Mouse (Mus musculus): ENCODE results near the gene Hs6st1.

Hs6st1 gene

GRCm38 (mm10) chr1:36064861-36065760, 3.1 kb upstream of the Hs6st1 start:
- peak; percentile 92 to 94 for DNase-seq (ENCODE audit: low spot score in 2 of 2)

- no peak for DNase-seq (ENCODE audit: low spot score in 2 of 2)
Measured at GRCm38 (mm10) chr1:36065761-36066150, 2.4 kb upstream of the Hs6st1 start.

- DNase-seq (ENCODE audit: low spot score in 2 of 2), result no peak
Measured at GRCm38 (mm10) chr1:36066216-36066980, 1.8 kb upstream of the Hs6st1 start.

GRCm38 (mm10) chr1:36067201-36067600, 999 bp upstream of the Hs6st1 start:
- no peak for DNase-seq (ENCODE audit: low spot score in 2 of 2)

GRCm38 (mm10) chr1:36067611-36068010, 589 bp upstream of the Hs6st1 start:
- no peak for DNase-seq (ENCODE audit: low spot score in 2 of 2)

- peak; percentile 60 to 66 for DNase-seq (ENCODE audit: low spot score in 2 of 2)
Measured at GRCm38 (mm10) chr1:36068531-36069120, 426 bp downstream of the Hs6st1 start.

- peak; percentile 54 to 59 for DNase-seq (ENCODE audit: low spot score in 2 of 2)
Measured at GRCm38 (mm10) chr1:36069291-36069771, 1.1 kb downstream of the Hs6st1 start.

GRCm38 (mm10) chr1:36070190-36070589, 2.0 kb downstream of the Hs6st1 start:
- DNase-seq (ENCODE audit: low spot score in 2 of 2), result no peak

GRCm38 (mm10) chr1:36070740-36071139, 2.5 kb downstream of the Hs6st1 start:
- DNase-seq (ENCODE audit: low spot score in 2 of 2), result no peak

GRCm38 (mm10) chr1:36071176-36071575, 3.0 kb downstream of the Hs6st1 start:
- DNase-seq (ENCODE audit: low spot score in 2 of 2), result no peak

- DNase-seq (ENCODE audit: low spot score in 2 of 2), result no peak
Measured at GRCm38 (mm10) chr1:36071611-36072010, 3.4 kb downstream of the Hs6st1 start.

GRCm38 (mm10) chr1:36072588-36073556, 4.7 kb downstream of the Hs6st1 start:
- no peak for DNase-seq (ENCODE audit: low spot score in 2 of 2)

GRCm38 (mm10) chr1:36073566-36073965, 5.4 kb downstream of the Hs6st1 start:
- DNase-seq (ENCODE audit: low spot score in 2 of 2), result no peak

GRCm38 (mm10) chr1:36074197-36074596, 6.0 kb downstream of the Hs6st1 start:
- no peak for DNase-seq (ENCODE audit: low spot score in 2 of 2)

- DNase-seq (ENCODE audit: low spot score in 2 of 2), result no peak
Measured at GRCm38 (mm10) chr1:36074968-36075367, 6.8 kb downstream of the Hs6st1 start.

- no peak for DNase-seq (ENCODE audit: low spot score in 2 of 2)
Measured at GRCm38 (mm10) chr1:36075652-36076051, 7.5 kb downstream of the Hs6st1 start.

GRCm38 (mm10) chr1:36077084-36077483, 8.9 kb downstream of the Hs6st1 start:
- no peak for DNase-seq (ENCODE audit: low spot score in 2 of 2)

GRCm38 (mm10) chr1:36078250-36078649, 10.1 kb downstream of the Hs6st1 start:
- no peak for DNase-seq (ENCODE audit: low spot score in 2 of 2)

GRCm38 (mm10) chr1:36079679-36080078, 11.5 kb downstream of the Hs6st1 start:
- DNase-seq (ENCODE audit: low spot score in 2 of 2), result no peak

GRCm38 (mm10) chr1:36080974-36081373, 12.8 kb downstream of the Hs6st1 start:
- DNase-seq (ENCODE audit: low spot score in 2 of 2), result no peak

GRCm38 (mm10) chr1:36082184-36082583, 14.0 kb downstream of the Hs6st1 start:
- no peak for DNase-seq (ENCODE audit: low spot score in 2 of 2)

All from spleen, postnatal 36 days (tissue).